Mouse (Mus musculus) cerebellum, postnatal 36 days (tissue): Measurements from ENCODE around the gene Tmem217.

Experiments
- DNase-seq, 2 experiments: peaks; one replicate each; pipeline ENCODE4 v3.0.0; 2021 to 2022; ENCODE audit warnings: mixed read lengths in 2 of 2

The Tmem217 gene

GRCm38 (mm10) chr17:29488257-29488977, 63.8 kb downstream of the Tmem217 start:
- no peak for DNase-seq

- DNase-seq: no peak
Observed at GRCm38 (mm10) chr17:29485336-29486233, 66.6 kb downstream of the Tmem217 start.

- DNase-seq: no peak
Observed at GRCm38 (mm10) chr17:29484431-29484830, 67.8 kb downstream of the Tmem217 start.

- DNase-seq: no peak
Observed at GRCm38 (mm10) chr17:29483282-29483681, 68.9 kb downstream of the Tmem217 start.

- DNase-seq: no peak
Observed at GRCm38 (mm10) chr17:29482632-29483031, 69.6 kb downstream of the Tmem217 start.

GRCm38 (mm10) chr17:29480256-29480655, 71.9 kb downstream of the Tmem217 start:
- no peak for DNase-seq

GRCm38 (mm10) chr17:29478271-29478670, 73.9 kb downstream of the Tmem217 start:
- DNase-seq: no peak

- DNase-seq: no peak
Observed at GRCm38 (mm10) chr17:29477357-29477756, 74.8 kb downstream of the Tmem217 start.

- no peak for DNase-seq
Observed at GRCm38 (mm10) chr17:29476461-29476860, 75.7 kb downstream of the Tmem217 start.
